Mouse (Mus musculus): Measurements from ENCODE around the gene Lcor.

Gene Lcor

GRCm38 (mm10) chr19:41482190-41482908, at the start of gene Lcor:
TSS of gene Lcor (plus strand) at chr19:41482637.
- peak; percentile 83 for DNase-seq

- DNase-seq: no peak
Observed at GRCm38 (mm10) chr19:41435366-41435765, 47.1 kb upstream of the Lcor start.

DNA sequence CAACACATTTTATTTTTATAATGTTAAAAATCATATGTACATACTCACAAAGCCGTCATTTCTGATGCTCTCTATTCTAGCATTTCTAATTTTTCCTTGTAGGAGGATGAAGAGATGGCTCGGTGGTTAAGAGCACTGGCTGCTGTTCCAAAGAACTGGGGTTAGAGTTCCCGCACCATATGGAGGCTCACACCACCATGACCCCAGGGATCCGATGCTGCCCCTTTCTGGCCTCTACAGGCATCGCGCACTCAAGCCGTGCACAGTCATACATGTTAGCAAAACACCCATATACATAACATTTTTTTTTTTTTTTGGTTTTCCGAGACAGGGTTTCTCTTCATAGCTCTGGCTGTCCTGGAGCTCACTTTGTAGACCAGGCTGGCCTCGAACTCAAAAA, 46.0 kb upstream of the Lcor start:
- DNase-seq: no peak

GRCm38 (mm10) chr19:41438953-41439352, 43.5 kb upstream of the Lcor start:
- peak; percentile 30 for DNase-seq

DNA sequence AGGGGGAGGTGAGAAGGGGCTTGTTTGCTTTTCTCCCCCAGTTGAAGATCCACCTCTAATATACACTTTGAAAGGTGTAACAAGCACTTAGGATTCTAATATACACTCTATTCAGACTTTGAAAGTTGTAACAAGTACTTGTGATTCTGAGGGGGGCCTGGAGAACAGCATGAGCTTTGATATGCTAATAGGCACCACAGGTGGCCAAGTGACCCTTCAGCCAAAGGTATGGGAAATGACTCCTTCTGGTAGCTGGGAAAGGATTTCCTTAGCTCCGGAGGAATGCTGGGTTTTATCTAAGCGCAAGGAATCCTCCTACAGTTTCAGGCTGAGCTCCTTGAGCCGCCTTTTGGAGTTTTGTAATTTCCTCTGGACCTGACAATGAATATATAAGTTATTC, 41.0 kb upstream of the Lcor start:
- DNase-seq: no peak

- DNase-seq: no peak
Observed at GRCm38 (mm10) chr19:41441911-41442607, 40.4 kb upstream of the Lcor start.

GRCm38 (mm10) chr19:41442608-41442969, 39.8 kb upstream of the Lcor start:
- DNase-seq: peak; percentile 13

- DNase-seq: no peak
Observed at GRCm38 (mm10) chr19:41444491-41444890, 37.9 kb upstream of the Lcor start.

- no peak for DNase-seq
Observed at GRCm38 (mm10) chr19:41445013-41445610, 37.3 kb upstream of the Lcor start.

DNA sequence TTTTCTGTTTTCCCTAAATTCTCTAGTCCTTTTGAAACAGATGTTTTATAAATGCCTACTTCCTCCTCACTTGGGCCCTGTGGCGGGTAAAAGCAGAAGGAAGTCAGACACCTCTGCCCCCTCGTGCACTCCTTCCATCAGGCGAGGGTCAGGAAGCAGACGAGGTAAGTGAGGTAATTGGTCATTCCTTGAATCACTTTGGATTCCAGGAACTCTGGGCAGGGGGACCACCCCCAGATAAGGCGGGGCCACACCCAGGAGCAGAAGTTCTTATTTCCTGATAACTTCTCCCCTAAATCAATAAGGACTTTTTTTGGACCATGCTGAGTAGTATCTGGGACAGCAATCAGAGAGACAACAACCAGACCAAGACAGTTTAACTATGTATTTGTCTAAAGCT, 36.7 kb upstream of the Lcor start:
- no peak for DNase-seq

DNA sequence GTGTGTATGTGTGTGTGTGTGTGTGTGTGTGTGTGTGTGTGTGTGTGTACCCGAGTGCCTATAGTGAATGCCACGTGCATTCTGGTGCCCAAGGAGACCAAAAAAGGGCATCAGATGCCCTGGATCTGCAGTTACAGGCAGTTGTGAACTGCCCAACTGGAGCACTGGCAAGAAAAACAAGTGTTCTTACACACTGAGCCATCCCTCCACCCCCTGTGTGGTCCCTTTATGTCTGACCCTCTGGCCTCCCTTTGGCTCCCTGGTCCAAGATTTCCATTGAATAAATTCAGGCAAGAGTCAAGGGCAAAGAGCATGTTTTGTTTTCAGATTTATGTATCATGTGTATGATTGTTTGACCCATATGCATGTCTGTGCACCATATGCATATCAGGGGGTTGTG, 35.3 kb upstream of the Lcor start:
- no peak for DNase-seq

- no peak for DNase-seq
Observed at GRCm38 (mm10) chr19:41447760-41448159, 34.7 kb upstream of the Lcor start.

DNA sequence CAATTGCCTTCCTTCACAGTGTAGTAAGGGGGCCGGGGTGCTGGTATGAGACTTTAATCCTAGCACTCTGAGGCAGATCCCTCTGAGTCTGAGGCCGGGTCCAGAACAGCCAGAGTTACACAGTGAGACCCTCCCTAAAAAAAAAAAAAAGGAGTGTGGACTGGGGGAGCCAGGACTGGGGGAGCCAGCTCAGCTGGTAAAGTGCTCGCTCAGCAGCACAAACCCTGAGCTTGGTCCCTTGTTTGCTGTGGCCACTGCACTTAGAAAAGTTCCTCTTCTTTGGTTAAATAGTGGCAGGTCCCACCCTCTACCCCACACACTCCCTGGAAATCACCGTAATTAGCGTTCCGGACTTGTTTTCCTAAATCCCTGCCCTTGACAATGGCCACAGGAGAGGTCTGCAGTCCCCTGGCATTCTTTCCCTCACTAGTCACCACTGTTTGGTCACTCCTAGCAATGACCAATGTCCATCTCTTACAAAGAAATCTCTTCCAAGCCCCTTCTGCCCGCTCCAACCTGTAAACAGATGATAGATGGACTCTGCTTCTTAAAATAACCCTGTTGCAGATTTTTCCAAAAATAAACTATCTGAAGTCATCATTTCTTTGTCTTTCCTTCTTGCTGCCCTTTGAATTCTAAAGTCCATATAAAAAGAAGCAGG, 32.9 kb upstream of the Lcor start:
- DNase-seq: no peak

DNA sequence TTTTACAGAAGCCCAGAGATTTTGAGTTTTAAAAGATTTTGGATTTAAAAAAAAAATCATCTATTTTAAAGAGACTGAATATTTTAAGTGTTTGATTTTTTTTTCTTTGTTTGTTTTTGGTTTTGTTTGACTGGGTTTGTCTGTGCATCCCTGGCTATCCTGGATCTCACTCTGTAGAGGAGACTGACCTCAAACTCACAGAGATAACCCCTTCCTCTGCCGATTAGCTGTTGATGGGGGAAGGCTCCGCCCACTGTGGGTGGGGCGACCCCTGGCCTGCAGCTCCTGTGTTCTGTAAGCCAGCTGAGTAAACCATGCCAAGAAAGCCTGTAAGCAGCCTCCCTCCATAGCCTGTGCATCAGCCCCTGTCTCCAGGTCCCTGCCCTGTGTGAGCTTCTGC, 30.3 kb upstream of the Lcor start:
- DNase-seq: no peak

DNA sequence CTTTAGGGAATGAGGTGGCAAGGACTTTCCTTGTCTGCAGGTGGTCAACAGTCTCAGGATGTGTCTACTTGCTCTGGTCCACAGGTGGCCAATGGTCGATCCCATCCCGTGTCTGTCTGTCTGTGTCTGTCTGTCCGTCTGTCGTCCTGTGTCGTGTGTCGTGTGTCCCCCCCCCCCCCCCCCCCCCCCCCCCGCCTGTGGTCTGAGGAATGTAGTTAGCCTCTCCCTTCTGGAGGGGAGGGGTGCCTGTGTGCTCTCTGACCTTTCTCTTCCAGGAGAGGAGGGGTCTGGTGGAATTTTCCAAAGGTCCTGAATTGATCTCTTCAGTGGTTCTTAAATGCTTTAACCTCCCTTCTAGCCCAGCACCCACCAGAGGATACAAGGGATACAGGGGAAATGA, 27.8 kb upstream of the Lcor start:
- no peak for DNase-seq

DNA sequence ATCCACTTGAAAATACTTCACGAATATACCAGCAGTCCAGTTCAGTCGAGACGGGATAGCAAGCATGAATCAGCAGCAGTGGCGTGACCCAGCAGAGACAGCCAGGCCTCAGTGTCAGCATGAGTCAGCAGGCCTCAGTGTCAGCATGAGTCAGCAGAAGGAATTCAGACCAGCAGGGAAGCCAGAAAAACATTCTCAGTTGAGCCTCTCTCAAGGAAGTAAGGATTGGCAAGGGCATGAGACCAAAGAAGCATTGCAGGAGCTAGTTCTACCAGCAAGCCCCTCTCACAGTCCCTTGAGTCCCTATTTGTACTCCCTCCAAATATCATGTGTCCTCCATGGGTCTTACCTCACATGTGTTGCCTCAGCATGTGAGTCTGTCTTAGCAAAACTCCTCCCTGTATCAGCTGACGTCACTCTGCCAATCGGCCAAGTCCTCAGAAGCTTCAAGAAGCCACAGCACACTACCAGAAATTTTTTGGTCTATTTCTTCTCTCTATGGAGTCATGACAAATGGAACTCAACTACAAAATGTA, 27.3 kb upstream of the Lcor start:
- no peak for DNase-seq

DNA sequence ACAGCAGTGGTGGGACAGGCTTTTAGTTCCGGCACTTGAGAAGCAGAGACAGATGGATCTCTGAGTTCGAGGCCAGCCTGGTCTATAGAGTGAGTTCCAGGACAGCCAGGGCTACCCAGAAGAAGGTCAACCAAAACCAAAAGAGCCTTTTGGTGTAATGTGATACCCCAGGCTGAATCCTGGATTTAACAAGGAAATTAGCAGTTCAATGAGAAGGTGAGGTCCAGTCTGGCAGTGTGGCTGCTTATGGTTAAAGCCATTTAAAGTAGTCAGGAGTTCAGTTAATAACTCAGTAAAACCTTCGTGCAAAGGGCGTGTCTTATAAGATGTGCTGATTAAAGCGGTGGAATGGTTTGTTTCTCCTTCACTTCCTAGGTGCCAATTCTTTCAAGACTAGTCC, 25.3 kb upstream of the Lcor start:
- DNase-seq: no peak

GRCm38 (mm10) chr19:41462166-41462735, 20.2 kb upstream of the Lcor start:
- DNase-seq: no peak

DNA sequence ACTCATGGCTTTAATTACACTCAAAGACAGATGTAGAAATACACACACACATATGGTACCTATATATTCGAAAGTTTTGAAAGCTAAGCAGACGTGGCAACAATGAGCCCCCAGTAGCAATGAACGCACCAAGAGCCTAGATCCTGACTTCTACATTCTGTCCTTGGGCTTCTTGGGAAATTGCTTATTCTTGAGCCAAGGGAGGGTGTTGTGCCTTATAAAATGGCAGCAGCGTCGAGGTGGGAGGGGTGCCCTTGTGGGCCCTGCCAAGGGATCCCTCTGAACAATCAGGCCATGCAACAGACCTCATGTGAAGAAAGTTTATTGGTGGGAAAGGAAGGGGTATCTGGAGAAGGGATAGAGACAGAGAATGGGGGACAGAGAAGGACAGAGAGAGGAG, 18.6 kb upstream of the Lcor start:
- DNase-seq: no peak

DNA sequence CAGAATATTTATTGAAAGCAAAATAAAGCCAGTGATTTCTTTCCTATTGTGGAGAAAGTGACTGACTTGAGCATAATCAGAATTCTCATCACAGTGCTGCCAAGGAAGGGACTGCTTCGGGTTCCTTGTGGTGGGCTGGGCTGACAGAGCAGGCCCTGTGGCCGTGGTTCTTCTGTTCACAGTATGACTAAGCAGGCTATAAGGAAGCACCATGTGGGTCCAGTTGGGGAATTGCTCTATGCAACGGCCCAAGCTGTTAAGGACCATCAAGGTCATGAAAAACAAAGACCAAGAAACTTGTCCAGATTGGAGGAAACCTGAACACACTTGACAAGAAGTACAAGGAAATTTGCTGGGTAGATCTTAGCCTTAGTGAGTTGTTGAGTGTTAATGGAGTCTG, 16.0 kb upstream of the Lcor start:
- DNase-seq: no peak

DNA sequence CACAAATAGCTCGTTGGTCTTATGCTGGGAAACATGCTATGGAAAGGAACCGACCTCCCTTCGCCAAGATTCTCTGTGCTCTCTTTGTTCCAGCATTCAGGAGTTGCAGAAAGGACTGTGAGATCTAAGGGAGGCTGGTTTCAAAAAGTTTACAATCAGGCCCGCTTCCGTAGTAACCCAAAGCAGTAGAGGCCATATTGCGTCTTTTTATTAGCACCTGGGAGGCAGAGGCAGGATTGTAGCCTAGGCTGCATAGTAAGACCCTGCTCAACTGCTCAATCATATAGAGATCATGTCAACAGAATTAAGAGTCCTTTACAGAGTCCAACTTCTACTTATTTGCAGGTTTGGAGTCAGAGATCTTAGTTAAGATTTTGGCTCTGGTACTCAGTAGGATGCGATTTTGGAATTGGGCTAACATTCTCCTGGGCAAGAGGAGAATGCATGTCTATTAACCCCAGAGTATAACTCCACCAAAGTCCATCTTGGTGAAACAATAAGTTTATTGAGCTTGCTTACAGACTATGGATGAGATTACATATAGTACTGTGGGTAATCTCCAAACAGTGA, 8.8 kb upstream of the Lcor start:
- DNase-seq: no peak

GRCm38 (mm10) chr19:41474943-41475342, 7.5 kb upstream of the Lcor start:
- DNase-seq: no peak

Data from cerebellum, adult 11 months (tissue).